Comparison of ENCODE assay signal across 37 mouse cellular contexts in the genomic region with DNA sequence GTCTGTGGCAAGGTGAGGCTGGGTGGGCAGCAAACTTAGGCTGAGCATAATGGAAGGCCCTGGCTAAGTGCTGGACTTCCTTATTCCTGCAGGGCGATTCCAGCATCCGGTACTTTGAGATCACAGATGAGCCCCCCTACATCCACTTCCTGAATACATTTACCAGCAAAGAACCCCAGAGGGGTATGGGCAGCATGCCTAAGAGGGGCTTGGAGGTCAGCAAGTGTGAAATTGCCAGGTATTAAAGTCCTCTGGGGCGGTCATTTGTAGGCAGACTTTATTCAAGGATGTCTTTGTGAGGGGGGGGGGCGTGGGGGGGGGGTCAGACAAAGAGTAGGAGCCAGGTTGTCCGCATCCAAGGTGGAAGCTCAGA. TPM values are rescaled to one million over a fixed set of nuclear protein-coding genes. Genes with fewer than 3 reads are reported as not detected.
"Had no signal": no experiment of that assay in that cellular context is flagged by ENCODE, and none has a peak within 500 bp of the region (broad histone marks: within the 10 kb centered on the region; RNA-seq: fewer than 3 reads in every experiment).

No protein-coding gene starts in this region.

- H3K4me2 ChIP-seq: heart, embryonic 11.5 days; heart, embryonic 15.5 days; hindbrain, embryonic 13.5 days; hindbrain, embryonic 15.5 days; kidney, embryonic 15.5 days; limb, embryonic 13.5 days; limb, embryonic 15.5 days; liver, embryonic 12.5 days had no signal

- ATAC-seq: hindbrain, postnatal 0 days; intestine, embryonic 16.5 days; liver, embryonic 12.5 days had no signal

- H3K27ac ChIP-seq: heart, embryonic 15.5 days; hindbrain, embryonic 13.5 days; hindbrain, embryonic 15.5 days; hindbrain, postnatal 0 days; kidney, embryonic 15.5 days; kidney, postnatal 0 days; limb, embryonic 13.5 days; limb, embryonic 15.5 days; liver, embryonic 14.5 days had no signal

- DNase-seq: gastrocnemius, postnatal 14 days; gastrocnemius, postnatal 36 days; heart, adult 18-20 months; kidney, adult 11 months; kidney, adult 2 months; kidney, adult 9 months; kidney, postnatal 14 days; kidney, postnatal 36 days; layer of hippocampus, adult 9-11 months; layer of hippocampus, postnatal 36 days; left cerebral cortex, postnatal 4 days; lung, adult 18-20 months had no signal

- H3K27me3 ChIP-seq: heart, embryonic 15.5 days; hindbrain, embryonic 13.5 days; hindbrain, embryonic 15.5 days; kidney, embryonic 15.5 days; limb, embryonic 13.5 days; limb, embryonic 15.5 days; liver, embryonic 12.5 days had no signal

- H3K4me3 ChIP-seq: heart, embryonic 15.5 days; hindbrain, embryonic 13.5 days; hindbrain, embryonic 15.5 days; kidney, embryonic 15.5 days; limb, embryonic 13.5 days; limb, embryonic 15.5 days; liver, embryonic 12.5 days had no signal

- H3K9ac ChIP-seq: heart, embryonic 15.5 days; hindbrain, embryonic 13.5 days; hindbrain, embryonic 15.5 days; kidney, embryonic 15.5 days; limb, embryonic 15.5 days; liver, embryonic 12.5 days; liver, embryonic 14.5 days had no signal

- H3K9me3 ChIP-seq: heart, embryonic 15.5 days; hindbrain, embryonic 13.5 days; hindbrain, embryonic 15.5 days; kidney, embryonic 15.5 days; limb, embryonic 13.5 days; limb, embryonic 15.5 days; liver, embryonic 12.5 days had no signal

RNA-seq across cellular contexts. Expression of a gene that starts 1.9 kb away (rescaled TPM):
- total RNA-seq: gastrocnemius, adult 18-20 months had no signal

RNA-seq across cellular contexts. Expression of a gene that starts 7.6 kb away (rescaled TPM):
- total RNA-seq: gastrocnemius, adult 18-20 months; gastrocnemius, adult 8-10 months; gastrocnemius, postnatal 36 days; hematopoietic stem cell, adult 5-6 weeks; hindbrain, postnatal 0 days; layer of hippocampus, postnatal 14 days; left cerebral cortex, postnatal 25 days; left cerebral cortex, postnatal 4 days had no signal
- polyA plus RNA-seq: heart, embryonic 11.5 days; heart, embryonic 15.5 days; hindbrain, embryonic 11.5 days; intestine, embryonic 14.5 days; limb, embryonic 11.5 days; liver, adult 2 months had no signal

RNA-seq across cellular contexts. Expression of a gene that starts 11.9 kb away (rescaled TPM):
- total RNA-seq: gastrocnemius, adult 18-20 months; gastrocnemius, adult 8-10 months; gastrocnemius, postnatal 14 days; gastrocnemius, postnatal 36 days; heart, postnatal 25 days; hematopoietic stem cell, adult 5-6 weeks; layer of hippocampus, adult 18-20 months; layer of hippocampus, postnatal 14 days; left cerebral cortex, postnatal 10 days; left cerebral cortex, postnatal 25 days; left cerebral cortex, postnatal 4 days; liver, adult 2 months had no signal
- polyA plus RNA-seq: heart, embryonic 11.5 days; heart, embryonic 15.5 days; hindbrain, embryonic 11.5 days; hindbrain, embryonic 13.5 days; intestine, embryonic 14.5 days; kidney, embryonic 15.5 days; large intestine, adult 2 months; limb, embryonic 11.5 days; limb, embryonic 13.5 days; limb, embryonic 15.5 days; liver, embryonic 12.5 days; liver, embryonic 14.5 days had no signal
